Mouse (Mus musculus) adrenal gland, adult 8-10 months (tissue): ENCODE results near the gene Heatr4. TPM values are rescaled to one million over a fixed set of nuclear protein-coding genes. Genes with fewer than 3 reads are reported as not detected.

Experiments
- DNase-seq: peaks from one replicate; pipeline ENCODE4 v3.0.0; 2022
- total RNA-seq, 4 experiments: library from RNA; stranded (reverse); gene quantifications; 2 replicates each; pipeline ENCODE4 v1.2.4; 2022

Gene Heatr4
- total RNA-seq, 4 experiments from 2014 or later: not detected

DNA sequence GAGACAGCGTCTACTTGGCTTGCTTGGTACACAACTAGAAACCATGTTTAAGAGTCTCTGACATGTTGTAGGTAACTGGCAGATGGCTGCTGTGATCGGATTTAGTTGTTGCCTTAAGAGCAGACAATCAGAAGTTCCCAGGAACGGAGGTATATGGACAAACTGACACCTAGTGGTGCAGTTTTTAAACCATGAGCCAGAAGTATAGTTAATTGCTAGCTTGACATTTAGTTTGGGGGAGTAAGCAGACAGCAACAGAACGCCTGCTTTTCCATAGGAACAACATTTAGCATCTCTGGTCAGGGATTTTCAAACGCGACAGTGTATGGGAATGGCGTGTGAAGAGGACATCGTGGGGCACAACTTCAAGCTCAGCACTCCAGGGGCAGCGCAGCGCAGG is 47.1 kb downstream of the Heatr4 start:
- no peak for DNase-seq

- DNase-seq: no peak
Measured at GRCm38 (mm10) chr12:83929186-83929804, 55.4 kb downstream of the Heatr4 start.

GRCm38 (mm10) chr12:83927747-83928146 is 56.9 kb downstream of the Heatr4 start:
- no peak for DNase-seq

DNA sequence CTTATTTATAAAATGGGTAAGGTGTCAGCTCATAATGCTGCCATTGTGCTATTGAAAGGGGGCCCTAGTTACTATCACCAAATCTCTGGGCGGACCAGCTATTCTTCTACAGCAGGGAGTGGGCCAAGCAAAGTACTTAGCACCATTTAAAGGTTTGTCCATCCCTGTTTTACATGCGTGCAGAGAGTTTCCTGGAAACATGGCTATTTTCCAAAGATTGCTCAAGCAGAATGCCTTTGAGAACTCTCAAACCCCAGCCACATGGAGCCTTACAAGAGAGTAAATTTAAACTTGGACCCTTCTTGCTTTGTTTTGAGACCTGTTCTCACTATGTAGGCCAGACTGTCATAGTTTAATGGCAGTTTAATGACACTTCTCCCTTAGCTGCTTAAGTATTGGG is 58.6 kb downstream of the Heatr4 start:
- DNase-seq: no peak

DNA sequence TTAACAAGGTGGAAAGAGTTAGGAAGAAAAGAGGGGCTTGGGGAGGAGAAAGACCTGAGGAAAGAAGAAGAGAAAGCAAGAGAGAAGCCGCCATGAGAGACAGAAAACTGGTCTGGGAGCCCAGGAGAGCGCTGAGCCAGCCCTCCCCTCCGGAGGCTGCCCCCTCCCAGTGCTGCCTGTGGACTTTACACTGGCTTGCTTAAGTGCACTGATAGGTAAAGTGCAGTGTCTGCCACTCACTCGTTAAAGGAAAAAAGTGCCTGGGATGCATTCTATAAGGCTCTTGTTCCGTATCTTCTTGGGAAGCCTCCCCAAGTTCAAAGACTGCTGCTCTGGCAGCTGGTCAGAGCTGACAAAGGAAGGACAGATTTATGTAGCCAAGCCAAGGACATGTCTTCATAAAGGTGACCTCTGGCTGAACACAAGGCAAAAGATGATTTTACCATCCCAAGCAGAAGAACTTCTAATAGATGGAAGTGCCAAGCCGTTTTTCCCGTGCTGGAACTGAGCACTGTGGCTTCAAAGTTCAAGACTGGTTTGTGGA is 59.4 kb downstream of the Heatr4 start:
- DNase-seq: no peak

DNA sequence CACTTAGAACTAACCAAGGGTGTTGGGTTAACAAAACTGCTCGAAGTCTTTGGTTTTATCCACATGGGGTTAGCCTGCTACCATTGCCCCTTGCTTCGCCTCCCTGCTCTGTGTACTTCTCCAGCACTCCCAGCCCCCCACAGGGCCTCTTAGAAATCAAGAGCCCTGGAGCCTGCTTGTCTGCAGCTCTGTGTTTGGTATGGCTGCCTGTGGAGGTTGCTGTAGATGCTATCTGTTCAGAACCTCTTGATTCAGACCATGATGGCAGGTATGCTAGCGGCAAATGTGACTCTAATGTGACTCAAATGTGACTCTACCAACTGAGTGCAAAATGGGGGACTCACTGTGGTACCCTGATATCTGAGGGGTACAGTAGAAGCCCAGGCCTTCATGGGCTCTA is 60.3 kb downstream of the Heatr4 start:
- DNase-seq: no peak

DNA sequence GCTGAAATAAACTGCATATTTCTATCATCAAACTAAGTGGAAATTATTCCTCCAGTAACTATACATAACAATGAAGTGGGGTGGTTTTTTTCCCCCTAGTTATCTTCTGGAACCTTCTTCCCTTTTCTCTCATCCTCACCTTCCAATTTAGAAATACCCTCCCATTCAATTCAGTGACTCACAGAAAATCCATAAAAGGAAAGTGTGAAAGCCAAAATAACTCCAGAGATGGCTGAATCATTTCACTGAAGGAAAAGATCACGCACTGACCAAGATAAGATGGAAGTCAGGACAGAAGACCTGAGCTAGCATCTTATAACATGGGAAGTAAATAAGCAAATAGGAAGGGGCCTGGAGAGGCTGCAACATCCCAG is 61.2 kb downstream of the Heatr4 start:
- no peak for DNase-seq

- no peak for DNase-seq
Measured at GRCm38 (mm10) chr12:83922724-83923485, 61.7 kb downstream of the Heatr4 start.

- peak; percentile 99 for DNase-seq
Measured at GRCm38 (mm10) chr12:83921535-83922381, 62.9 kb downstream of the Heatr4 start, which contains the start of gene Numb. Gene Numb (minus strand): TSS chr12:83921934.

- DNase-seq: peak; percentile 41
Measured at GRCm38 (mm10) chr12:83920721-83921441, 63.8 kb downstream of the Heatr4 start.

- no peak for DNase-seq
Measured at GRCm38 (mm10) chr12:83916884-83917283, 67.8 kb downstream of the Heatr4 start.

DNA sequence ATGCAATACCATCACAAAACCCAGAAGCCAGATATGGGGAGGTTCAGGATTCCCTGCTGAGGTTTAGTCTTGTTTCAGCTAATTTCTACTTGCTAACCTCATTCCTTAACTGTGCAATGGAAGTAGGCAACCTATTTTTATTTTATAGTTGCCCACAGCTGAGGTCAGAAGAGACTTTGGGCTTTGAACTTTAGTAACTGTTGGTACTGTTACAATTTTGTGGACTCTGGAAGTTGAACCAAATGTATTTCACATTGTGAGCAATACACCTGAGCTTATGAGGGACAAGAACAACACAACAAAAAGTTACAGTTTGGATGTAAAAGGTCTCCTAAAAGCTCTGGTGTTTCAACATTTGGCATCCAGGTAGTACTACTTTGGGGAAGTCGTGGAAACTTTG is 69.9 kb downstream of the Heatr4 start:
- no peak for DNase-seq

- DNase-seq: no peak
Measured at GRCm38 (mm10) chr12:83914202-83914740, 70.4 kb downstream of the Heatr4 start.

GRCm38 (mm10) chr12:83910451-83910850 is 74.2 kb downstream of the Heatr4 start:
- DNase-seq: no peak

Other genes starting within 250 kb of the Heatr4 start
- gene Papln, start 221.2 kb downstream of the Heatr4 start, total RNA-seq: 1 to 10 TPM; 2.4 to 4.1 (median 3.2) TPM
- gene Numb, start 62.9 kb downstream of the Heatr4 start, total RNA-seq: 10 to 100 TPM; 42.0 to 62.1 (median 55.7) TPM
- gene Riox1, start 34.2 kb downstream of the Heatr4 start, total RNA-seq: 10 to 100 TPM in 3 of 4 experiments, 1 to 10 TPM in 1; 9.3 to 16.9 (median 15.6) TPM
- 10 to 100 TPM; 16.1 to 33.1 (median 23.3) TPM for gene Acot2, start 3.0 kb upstream of the Heatr4 start, total RNA-seq
- gene Acot1, start 24.6 kb upstream of the Heatr4 start, total RNA-seq: 10 to 100 TPM in 3 of 4 experiments, 1 to 10 TPM in 1; 4.8 to 15.3 (median 12.3) TPM
- 1 to 10 TPM in 2 of 4 experiments, under 1 TPM in 2; 0.56 to 3.5 (median 1.7) TPM for gene Acot4, start 53.5 kb upstream of the Heatr4 start, total RNA-seq
- 1 to 10 TPM in 1 of 4 experiments, not detected in 3; 1.2 TPM for gene Gm49366, start 54.1 kb upstream of the Heatr4 start, total RNA-seq
- gene Acot3, start 67.3 kb upstream of the Heatr4 start, total RNA-seq: 1 to 10 TPM in 1 of 4 experiments, under 1 TPM in 1, not detected in 2; 0.29 to 2.8 TPM
- under 1 TPM in 2 of 4 experiments, not detected in 2; 0.23 to 0.49 TPM for gene Acot5, start 84.5 kb upstream of the Heatr4 start, total RNA-seq
- 1 to 10 TPM; 6.0 to 8.1 (median 7.0) TPM for gene Acot6, start 115.8 kb upstream of the Heatr4 start, total RNA-seq
- gene Dnal1, start 129.5 kb upstream of the Heatr4 start, total RNA-seq: 10 to 100 TPM; 14.9 to 30.8 (median 22.0) TPM
- under 1 TPM; 0.09 to 0.56 (median 0.35) TPM for gene Pnma1, start 163.6 kb upstream of the Heatr4 start, total RNA-seq
- 10 to 100 TPM; 21.2 to 31.2 (median 27.3) TPM for gene Elmsan1, start 234.0 kb upstream of the Heatr4 start, total RNA-seq